Mouse (Mus musculus) adrenal gland, adult 2 months (tissue): Measurements from ENCODE around the gene Ccdc14. TPM values are rescaled to one million over a fixed set of nuclear protein-coding genes. Genes with fewer than 3 reads are reported as not detected.
A peak's percentile ranks its signal among the peaks of the same experiment; 100 is the strongest.
"Not testable (repeated sequence)": the region's sequence is repeated elsewhere in the genome, so short reads cannot be mapped to it uniquely, and the experiment has no call there.

Source experiments
- DNase-seq: peaks from one replicate; pipeline ENCODE4 v3.0.0; 2021
- long read RNA-seq: library from polyadenylated mRNA; stranded (forward); transcript quantifications from one replicate; pipeline ENCODE4 v2.0.0, GENCODE M21; 2021
- polyA plus RNA-seq: library from polyadenylated mRNA; depleted of rRNA; stranded (reverse); fragments of >200 nt; gene quantifications from 2 replicates; pipeline ENCODE4 v1.2.3, GENCODE M21; 2012; rRNA removed
- total RNA-seq, 2 experiments: library from RNA; stranded (reverse); gene quantifications; 2 replicates each; pipeline ENCODE4 v1.2.3; 2021

The Ccdc14 gene
- total RNA-seq (1 to 10 TPM; 1.4 to 3.0 TPM), polyA plus RNA-seq (0.49 and 0.52 TPM in 2 replicates)
- long read RNA-seq, full-length matches to known transcripts: 1 of 3 reads
- long read RNA-seq, partial matches to known transcripts: 2 of 3 reads
- long read RNA-seq, other reads (novel, unspliced or antisense): 0 of 3 reads

GRCm38 (mm10) chr16:34690334-34691144, at the start of gene Ccdc14:
Gene Ccdc14, plus strand, starts transcription at chr16:34690616.
- peak; percentile 90 for DNase-seq

- DNase-seq: peak; percentile 27
Observed at GRCm38 (mm10) chr16:34643511-34644259, 46.7 kb upstream of the Ccdc14 start.

GRCm38 (mm10) chr16:34649621-34650020, 40.8 kb upstream of the Ccdc14 start, which contains the start of gene Ropn1:
Gene Ropn1, plus strand, starts transcription at chr16:34649921.
- DNase-seq: no peak

GRCm38 (mm10) chr16:34653023-34653422, 37.4 kb upstream of the Ccdc14 start:
- DNase-seq: no peak

GRCm38 (mm10) chr16:34657566-34657965, 32.9 kb upstream of the Ccdc14 start:
- peak; percentile 13 for DNase-seq

- no peak for DNase-seq
Observed at GRCm38 (mm10) chr16:34657983-34658382, 32.4 kb upstream of the Ccdc14 start.

GRCm38 (mm10) chr16:34658388-34658787, 32.0 kb upstream of the Ccdc14 start:
- DNase-seq: no peak

GRCm38 (mm10) chr16:34664553-34664952, 25.9 kb upstream of the Ccdc14 start:
- no peak for DNase-seq

- DNase-seq: peak; percentile 78
Observed at GRCm38 (mm10) chr16:34667031-34667726, 23.2 kb upstream of the Ccdc14 start.

- no peak for DNase-seq
Observed at GRCm38 (mm10) chr16:34668341-34668740, 22.1 kb upstream of the Ccdc14 start.

- no peak for DNase-seq
Observed at GRCm38 (mm10) chr16:34671966-34672365, 18.4 kb upstream of the Ccdc14 start.

GRCm38 (mm10) chr16:34672822-34673221, 17.6 kb upstream of the Ccdc14 start:
- peak; percentile 56 for DNase-seq

GRCm38 (mm10) chr16:34674365-34674764, 16.1 kb upstream of the Ccdc14 start:
- DNase-seq: no peak

- no peak for DNase-seq
Observed at GRCm38 (mm10) chr16:34681823-34682222, 8.6 kb upstream of the Ccdc14 start.

- no peak for DNase-seq
Observed at GRCm38 (mm10) chr16:34689879-34690278, 537 bp upstream of the Ccdc14 start.

- no peak for DNase-seq
Observed at GRCm38 (mm10) chr16:34691156-34691555, 740 bp downstream of the Ccdc14 start.

- DNase-seq: no peak
Observed at GRCm38 (mm10) chr16:34694477-34694876, 4.1 kb downstream of the Ccdc14 start.

- not testable (repeated sequence) for DNase-seq
Observed at GRCm38 (mm10) chr16:34698721-34699120, 8.3 kb downstream of the Ccdc14 start.

- DNase-seq: peak; percentile 79
Observed at GRCm38 (mm10) chr16:34700165-34700827, 9.9 kb downstream of the Ccdc14 start.

GRCm38 (mm10) chr16:34700828-34701216, 10.4 kb downstream of the Ccdc14 start:
- DNase-seq: no peak

- DNase-seq: no peak
Observed at GRCm38 (mm10) chr16:34706019-34706418, 15.6 kb downstream of the Ccdc14 start.
